Mouse (Mus musculus) hindbrain, embryonic 11.5 days (tissue): ENCODE measurements around the gene Psma6. TPM values are rescaled to one million over a fixed set of nuclear protein-coding genes. Genes with fewer than 3 reads are reported as not detected.

Experiments
- ATAC-seq: fragments of 200-750 bp; cut with Nextera tagmentation; 2 replicates; pipeline ENCODE4 v1.8.0; 2017; ENCODE audit warnings: mild to moderate bottlenecking, moderate TSS enrichment, moderate library complexity; ENCODE audit not compliant: low FRiP score
- DNase-seq: peaks from one replicate; pipeline ENCODE4 v3.0.0-alpha.2; 2015; ENCODE audit warnings: low spot score
- H3K27ac ChIP-seq: fragments of 300-500 bp; sonication (generic); 2 replicates; pipeline ENCODE4 v1.5.1; 2014; ENCODE audit warnings: mild to moderate bottlenecking, low read depth, low read length
- H3K27me3 ChIP-seq: fragments of 300-500 bp; sonication (generic); 2 replicates; pipeline ENCODE4 v1.6.1; 2014; ENCODE audit warnings: mild to moderate bottlenecking, low read length, moderate library complexity, mixed read lengths; ENCODE audit not compliant: control insufficient read depth, insufficient read depth
- H3K36me3 ChIP-seq: fragments of 300-500 bp; sonication (generic); 2 replicates; pipeline ENCODE4 v1.6.1; 2014; ENCODE audit warnings: mild to moderate bottlenecking, low read length, moderate library complexity, mixed read lengths; ENCODE audit not compliant: control insufficient read depth, insufficient read depth
- H3K4me1 ChIP-seq: fragments of 300-500 bp; sonication (generic); replicated peaks from 2 replicates; pipeline ENCODE4 v1.6.1; 2014; ENCODE audit warnings: low read length, mixed read lengths; ENCODE audit not compliant: control insufficient read depth, insufficient read depth
- H3K4me2 ChIP-seq: fragments of 300-500 bp; sonication (generic); replicated peaks from 2 replicates; pipeline ENCODE4 v1.6.1; 2014; ENCODE audit warnings: mild to moderate bottlenecking, low read depth, low read length
- H3K4me3 ChIP-seq: fragments of 300-500 bp; sonication (generic); 2 replicates; pipeline ENCODE4 v1.5.1; 2014; ENCODE audit warnings: low read depth, low read length
- H3K9ac ChIP-seq: fragments of 300-500 bp; sonication (generic); 2 replicates; pipeline ENCODE4 v1.6.1; 2014; ENCODE audit warnings: low read depth, low read length
- H3K9me3 ChIP-seq: fragments of 300-500 bp; sonication (generic); 2 replicates; pipeline ENCODE4 v1.6.1; 2016; ENCODE audit warnings: low read length; ENCODE audit not compliant: control insufficient read depth
- WGBS: fragments of 180-500 bp; shearing (Covaris S2); extraction: QIAGEN DNeasy Blood & Tissue Kit; methylation state at CpG from one replicate; pipeline ENCODE4 v1.1.7; 2014; 5-methylcytosine and 5-hydroxymethylcytosine counted together
- polyA plus RNA-seq: library from polyadenylated mRNA; unstranded; fragments of >200 nt; fragmentation: Nextera tagmentation; extraction: Ambion mirVana; gene quantifications from 2 replicates; pipeline ENCODE4 v1.2.1, GENCODE M21; 2014

Gene Psma6
- polyA plus RNA-seq, 1 experiment from 2014 or later, result 503 TPM

- no peaks in the 10 kb centered on the region for H3K27me3 ChIP-seq
- no peaks in the 10 kb centered on the region for H3K4me1 ChIP-seq
- no peak overlapping the region for H3K4me2 ChIP-seq
- ATAC-seq (no peak), DNase-seq (no peak)
- no peaks in the 10 kb centered on the region for H3K36me3 ChIP-seq
- H3K9ac ChIP-seq, result no peak overlapping the region
- no peak overlapping the region for H3K4me3 ChIP-seq
- WGBS, result 67% methylated on average over 2 of the region's 2 CpGs
- H3K9me3 ChIP-seq, result no peaks in the 10 kb centered on the region
- H3K27ac ChIP-seq, result no peak overlapping the region
These were observed 18.9 kb upstream of the Psma6 start for GRCm38 (mm10) chr12:55365083-55365482.

- no peak overlapping the region for H3K4me2 ChIP-seq
- WGBS, result 88% methylated on average over 3 of the region's 3 CpGs
- H3K4me1 ChIP-seq, result no peaks in the 10 kb centered on the region
- no peak overlapping the region for H3K9ac ChIP-seq
- H3K27ac ChIP-seq, result no peak overlapping the region
- DNase-seq, result no peak
- H3K27me3 ChIP-seq, result no peaks in the 10 kb centered on the region
- H3K4me3 ChIP-seq, result no peak overlapping the region
- H3K36me3 ChIP-seq, result no peaks in the 10 kb centered on the region
- ATAC-seq, result no peak
- no peaks in the 10 kb centered on the region for H3K9me3 ChIP-seq
These were observed 11.5 kb upstream of the Psma6 start for GRCm38 (mm10) chr12:55372424-55373055.

GRCm38 (mm10) chr12:55376956-55377609 lies 6.9 kb upstream of the Psma6 start:
- H3K36me3 ChIP-seq, result no peaks in the 10 kb centered on the region
- H3K4me3 ChIP-seq, result no peak overlapping the region
- H3K4me1 ChIP-seq, result no peaks in the 10 kb centered on the region
- no peaks in the 10 kb centered on the region for H3K27me3 ChIP-seq
- H3K27ac ChIP-seq, result no peak overlapping the region
- no peaks in the 10 kb centered on the region for H3K9me3 ChIP-seq
- H3K9ac ChIP-seq, result no peak overlapping the region
- WGBS, result 90% methylated on average over 16 of the region's 16 CpGs
- no peak for ATAC-seq
- H3K4me2 ChIP-seq, result no peak overlapping the region
- no peak for DNase-seq

- DNase-seq, result no peak
These were observed 6.4 kb upstream of the Psma6 start for GRCm38 (mm10) chr12:55377610-55377980.

GRCm38 (mm10) chr12:55384826-55385225 lies 804 bp downstream of the Psma6 start:
- no peaks in the 10 kb centered on the region for H3K27me3 ChIP-seq
- WGBS, result 85% methylated on average over 3 of the region's 3 CpGs
- ATAC-seq (no peak), DNase-seq (no peak)
- no peak overlapping the region for H3K9ac ChIP-seq
- no peak overlapping the region for H3K4me3 ChIP-seq
- no peaks in the 10 kb centered on the region for H3K36me3 ChIP-seq
- H3K4me2 ChIP-seq, result no peak overlapping the region
- H3K9me3 ChIP-seq, result no peaks in the 10 kb centered on the region
- no peak overlapping the region for H3K27ac ChIP-seq
- H3K4me1 ChIP-seq, result no peaks in the 10 kb centered on the region

More at GRCm38 (mm10) chr12:55377610-55377980, 6.4 kb upstream of the Psma6 start:
- no peak overlapping the region for H3K4me2 ChIP-seq
- no peaks in the 10 kb centered on the region for H3K36me3 ChIP-seq
- no peaks in the 10 kb centered on the region for H3K9me3 ChIP-seq
- H3K27ac ChIP-seq, result no peak overlapping the region
- H3K9ac ChIP-seq, result no peak overlapping the region
- ATAC-seq, result no peak
- H3K27me3 ChIP-seq, result no peaks in the 10 kb centered on the region
- 81% methylated on average over 6 of the region's 6 CpGs for WGBS
- H3K4me1 ChIP-seq, result no peaks in the 10 kb centered on the region
- H3K4me3 ChIP-seq, result no peak overlapping the region

GRCm38 (mm10) chr12:55385931-55386330 lies 1.9 kb downstream of the Psma6 start:
- H3K4me3 ChIP-seq, result no peak overlapping the region
- H3K27me3 ChIP-seq, result no peaks in the 10 kb centered on the region
- no peaks in the 10 kb centered on the region for H3K9me3 ChIP-seq
- H3K36me3 ChIP-seq, result no peaks in the 10 kb centered on the region
- no peak overlapping the region for H3K4me2 ChIP-seq
- H3K9ac ChIP-seq, result no peak overlapping the region
- no peak overlapping the region for H3K27ac ChIP-seq
- WGBS, result 26% methylated on average over 6 of the region's 6 CpGs
- DNase-seq (no peak), ATAC-seq (no peak)
- no peaks in the 10 kb centered on the region for H3K4me1 ChIP-seq

- no peaks in the 10 kb centered on the region for H3K9me3 ChIP-seq
- H3K9ac ChIP-seq, result no peak overlapping the region
- H3K4me2 ChIP-seq, result no peak overlapping the region
- H3K27me3 ChIP-seq, result no peaks in the 10 kb centered on the region
- no peaks in the 10 kb centered on the region for H3K4me1 ChIP-seq
- no peak overlapping the region for H3K4me3 ChIP-seq
- DNase-seq (no peak), ATAC-seq (no peak)
- 71% methylated on average over 9 of the region's 9 CpGs for WGBS
- no peaks in the 10 kb centered on the region for H3K36me3 ChIP-seq
- no peak overlapping the region for H3K27ac ChIP-seq
These were observed 2.4 kb downstream of the Psma6 start for GRCm38 (mm10) chr12:55386456-55386855.

GRCm38 (mm10) chr12:55387083-55387787 lies 3.2 kb downstream of the Psma6 start:
- no peaks in the 10 kb centered on the region for H3K4me1 ChIP-seq
- no peaks in the 10 kb centered on the region for H3K36me3 ChIP-seq
- no peaks in the 10 kb centered on the region for H3K27me3 ChIP-seq
- H3K9me3 ChIP-seq, result no peaks in the 10 kb centered on the region
- no peak overlapping the region for H3K4me3 ChIP-seq
- H3K27ac ChIP-seq, result no peak overlapping the region
- no peak for DNase-seq
- ATAC-seq, result no peak
- no peak overlapping the region for H3K9ac ChIP-seq
- H3K4me2 ChIP-seq, result no peak overlapping the region
- 83% methylated on average over 7 of the region's 7 CpGs for WGBS
